Mouse (Mus musculus) spleen, adult 18-20 months (tissue): Measurements from ENCODE around the gene Tmem126a.

Source experiments
- DNase-seq, 2 experiments: peaks; one replicate each; pipeline ENCODE4 v3.0.0; 2022; ENCODE audit warnings: mixed read lengths in 2 of 2

Gene Tmem126a

GRCm38 (mm10) chr7:90456845-90457468 lies at the start of gene Tmem126a:
Gene Tmem126a (minus strand): TSS chr7:90457229.
- peak; percentile 66 to 71 for DNase-seq

- DNase-seq, result no peak
Measured at GRCm38 (mm10) chr7:90482607-90483006, 25.6 kb upstream of the Tmem126a start.

DNA sequence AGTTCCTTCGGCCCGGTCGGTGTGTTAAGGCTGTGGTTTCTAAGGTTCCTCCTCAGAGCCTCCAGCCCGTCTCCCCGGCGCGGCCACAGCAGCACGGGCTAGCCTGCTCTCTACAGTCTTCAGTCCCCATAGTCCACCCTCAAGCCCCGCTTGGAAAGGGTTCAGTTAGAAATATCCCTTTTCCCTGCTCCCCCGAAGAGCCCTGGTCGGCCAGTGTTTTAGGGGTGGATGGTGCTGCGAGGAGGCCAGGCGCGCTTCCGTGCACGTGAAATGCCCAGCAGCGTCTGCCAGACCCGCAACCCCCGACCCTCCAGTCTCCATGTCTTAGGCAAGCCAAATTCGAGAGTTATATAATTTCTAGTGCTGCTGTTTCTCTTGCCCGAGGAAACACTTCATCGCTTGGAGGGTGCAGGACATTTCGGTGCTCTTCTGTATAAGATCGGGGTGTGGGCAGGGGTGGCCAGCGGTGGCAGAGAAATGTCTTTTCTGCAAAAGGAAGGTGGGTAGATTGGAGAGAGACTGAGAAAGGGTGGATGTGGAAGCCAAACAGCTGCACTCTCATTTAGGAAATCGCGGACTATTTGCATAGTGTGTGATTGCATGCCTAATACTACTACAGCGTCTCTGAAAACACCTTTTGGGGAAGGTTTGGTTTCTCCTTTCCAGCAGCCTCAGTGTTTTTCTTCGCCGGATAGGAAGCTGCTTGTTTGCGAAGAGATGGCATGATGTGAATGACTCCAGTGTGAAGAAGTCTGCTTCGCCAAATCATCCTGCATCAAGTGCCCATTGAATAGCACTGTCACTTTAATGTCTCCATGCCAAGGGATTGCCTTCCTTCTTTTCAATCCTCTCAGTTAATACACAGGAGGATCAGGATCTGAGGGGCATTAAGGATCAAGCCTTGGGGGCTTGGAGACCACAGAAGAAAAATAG lies 19.6 kb upstream of the Tmem126a start, which contains the start of gene Dlg2:
Gene Dlg2 (plus strand): TSS at position 360 of the 933 bp plus-strand sequence.
- no peak for DNase-seq

GRCm38 (mm10) chr7:90475793-90476312 lies 18.8 kb upstream of the Tmem126a start, which contains the start of gene Tmem126b:
Gene Tmem126b (minus strand): TSS chr7:90476001.
- peak; percentile 99 for DNase-seq

GRCm38 (mm10) chr7:90473511-90473910 lies 16.5 kb upstream of the Tmem126a start:
- no peak for DNase-seq

- no peak for DNase-seq
Measured at GRCm38 (mm10) chr7:90461441-90461840, 4.4 kb upstream of the Tmem126a start.

- DNase-seq, result peak; percentile 47 to 59
Measured at GRCm38 (mm10) chr7:90460930-90461329, 3.9 kb upstream of the Tmem126a start.

DNA sequence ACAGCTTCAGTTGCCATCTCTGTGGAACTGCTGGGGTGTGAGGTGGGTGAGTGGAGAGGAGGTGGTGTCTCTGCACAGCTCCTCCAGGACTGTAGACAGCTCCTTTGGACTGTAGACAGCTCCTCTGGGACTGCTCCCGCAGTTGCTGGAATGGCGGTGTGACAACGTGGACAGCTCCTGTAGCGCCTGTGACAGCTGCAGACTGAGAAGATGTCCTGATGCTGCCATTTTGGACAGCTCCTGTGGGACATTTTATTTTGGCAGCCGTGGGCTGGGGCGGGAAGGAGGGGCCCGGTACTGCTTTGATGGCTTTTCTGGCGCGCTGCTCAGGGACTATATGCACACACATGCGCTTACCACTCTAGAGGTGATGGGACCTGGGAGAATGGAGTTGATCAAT lies 3.3 kb upstream of the Tmem126a start:
- DNase-seq, result no peak

- no peak for DNase-seq
Measured at GRCm38 (mm10) chr7:90457517-90457916, 488 bp upstream of the Tmem126a start.

DNA sequence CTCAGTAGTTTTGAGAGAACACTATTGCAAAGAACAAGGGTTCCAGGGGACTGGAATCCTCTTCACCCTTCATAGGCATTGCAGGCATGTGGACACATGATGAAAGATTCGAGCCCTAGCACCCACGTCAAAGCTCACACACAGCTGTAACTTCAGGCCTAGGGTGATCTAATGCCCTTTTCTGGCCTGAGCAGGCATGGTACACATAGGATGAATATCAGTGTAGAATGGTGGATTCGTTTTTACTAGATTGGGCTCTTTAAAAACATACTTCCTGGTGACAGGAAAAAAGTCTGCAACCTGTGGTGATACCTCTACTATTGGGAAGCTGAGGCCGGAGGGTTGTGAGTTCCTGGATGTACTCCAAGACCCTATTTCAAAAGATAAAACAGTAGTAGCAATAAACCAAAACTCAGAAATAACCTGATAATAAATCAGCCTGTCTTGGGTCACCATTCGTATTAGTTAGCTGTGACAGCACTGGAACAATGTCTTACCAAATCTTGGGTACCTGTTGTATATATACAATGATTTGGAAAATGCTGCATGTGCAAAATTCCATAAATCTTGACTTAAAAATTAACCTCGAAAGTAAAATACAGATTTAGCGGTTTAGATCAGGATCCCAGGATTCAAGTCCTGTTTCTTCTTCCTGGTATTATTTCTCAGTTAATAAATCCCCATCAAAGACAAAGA lies 732 bp downstream of the Tmem126a start:
- DNase-seq, result no peak

DNA sequence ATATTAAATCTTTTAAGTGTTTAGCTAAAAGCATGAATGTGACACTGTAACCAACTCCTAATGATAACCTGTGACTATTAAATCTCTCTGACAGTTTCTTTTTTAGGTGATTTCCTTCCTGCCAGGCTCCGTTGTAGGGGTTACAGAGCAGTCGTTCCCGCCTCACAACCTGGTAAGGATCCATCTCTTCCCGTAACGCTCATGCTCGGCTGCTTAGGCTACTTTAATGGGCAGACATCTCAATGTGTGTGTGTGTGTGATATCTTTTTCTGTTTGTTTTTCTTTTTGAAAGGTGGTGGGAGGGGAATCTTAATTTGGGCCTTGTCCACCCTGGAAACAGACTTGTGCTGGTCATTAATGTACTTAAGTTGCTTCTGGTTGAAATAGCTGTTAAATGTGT lies 12.8 kb downstream of the Tmem126a start:
- no peak for DNase-seq

DNA sequence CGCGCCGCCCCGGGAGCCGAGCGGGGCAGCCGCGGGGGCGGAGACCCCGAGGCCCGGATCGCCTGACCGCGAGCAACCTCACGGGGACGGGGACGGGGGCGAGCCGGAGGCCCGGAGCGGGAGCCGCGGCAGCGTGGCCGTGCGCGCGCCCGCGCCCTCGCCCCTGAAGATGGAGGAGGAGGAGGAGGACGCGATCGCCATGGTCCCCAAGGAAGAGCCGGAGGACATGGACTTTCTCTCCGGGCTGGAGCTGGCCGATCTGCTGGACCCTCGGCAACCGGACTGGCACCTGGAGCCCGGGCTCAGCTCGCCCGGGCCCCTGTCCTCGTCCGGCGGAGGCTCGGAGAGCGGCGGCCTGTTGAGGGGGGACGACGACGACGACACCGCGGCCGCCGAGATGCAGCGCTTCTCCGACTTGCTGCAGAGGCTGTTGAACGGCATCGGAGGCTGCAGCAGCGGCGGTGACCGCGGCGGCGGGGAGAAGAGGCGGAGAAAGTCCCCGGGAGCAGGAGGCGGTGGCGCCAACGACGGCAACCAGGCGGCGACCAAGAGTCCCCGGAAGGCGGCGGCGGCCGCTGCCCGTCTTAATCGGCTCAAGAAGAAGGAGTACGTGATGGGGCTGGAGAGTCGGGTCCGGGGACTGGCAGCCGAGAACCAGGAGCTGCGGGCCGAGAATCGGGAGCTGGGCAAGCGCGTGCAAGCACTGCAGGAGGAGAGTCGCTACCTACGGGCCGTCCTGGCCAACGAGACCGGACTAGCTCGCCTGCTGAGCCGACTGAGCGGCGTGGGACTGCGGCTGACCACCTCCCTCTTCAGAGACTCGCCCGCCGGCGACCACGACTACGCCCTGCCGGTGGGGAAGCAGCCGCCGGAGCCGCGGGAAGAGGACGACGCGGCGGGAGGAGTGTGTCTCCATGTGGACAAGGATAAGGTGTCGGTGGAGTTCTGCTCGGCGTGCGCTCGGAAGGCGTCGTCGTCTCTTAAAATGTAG lies 13.6 kb downstream of the Tmem126a start:
- DNase-seq, result peak; percentile 60 to 73

GRCm38 (mm10) chr7:90442518-90443080 lies 14.4 kb downstream of the Tmem126a start, which contains the start of gene Crebzf:
Gene Crebzf (plus strand): TSS chr7:90442729.
- peak; percentile 91 for DNase-seq

DNA sequence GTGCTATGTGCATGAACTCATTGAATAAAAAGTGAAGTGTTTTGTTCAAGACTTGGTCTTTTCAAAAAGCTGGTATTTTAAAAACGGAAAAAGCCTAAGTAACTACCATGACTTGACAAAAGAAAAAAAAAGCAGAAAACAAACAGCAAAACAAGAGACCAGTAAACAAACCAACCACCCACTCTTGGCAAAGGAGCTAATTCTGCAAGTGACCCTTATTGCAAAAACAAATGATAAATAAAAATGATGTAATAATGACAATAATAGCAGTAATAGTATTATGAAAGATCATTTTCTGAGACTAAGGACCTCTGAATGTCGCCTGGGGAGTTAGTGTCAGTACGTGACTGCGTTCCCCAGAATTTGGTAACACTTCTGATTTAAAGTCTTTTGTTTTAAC lies 15.0 kb downstream of the Tmem126a start:
- DNase-seq, result no peak

- DNase-seq, result no peak
Measured at GRCm38 (mm10) chr7:90440044-90440443, 17.0 kb downstream of the Tmem126a start.

- DNase-seq, result no peak
Measured at GRCm38 (mm10) chr7:90432221-90432620, 24.8 kb downstream of the Tmem126a start.

DNA sequence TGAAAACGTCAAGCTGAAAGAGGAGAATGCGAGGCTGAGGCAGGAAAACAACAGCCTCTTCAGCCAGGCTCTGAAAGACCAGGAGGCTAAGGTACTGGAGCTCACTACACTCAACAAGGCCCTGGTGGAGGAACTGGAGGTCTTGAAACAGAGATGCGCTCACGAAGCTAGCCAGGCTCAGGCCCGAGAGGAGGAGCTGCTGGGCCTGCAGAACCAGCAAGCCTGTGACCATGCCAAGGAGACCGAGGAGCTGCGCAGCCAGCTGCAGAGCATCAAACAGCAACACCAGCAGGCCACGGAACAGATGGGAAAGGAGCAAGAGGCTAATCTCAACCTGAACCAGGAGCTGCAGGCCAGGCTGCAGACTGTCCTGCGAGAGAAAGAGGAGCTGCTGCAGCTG lies 30.0 kb downstream of the Tmem126a start:
- no peak for DNase-seq

- peak; percentile 7 to 12 for DNase-seq
Measured at GRCm38 (mm10) chr7:90426020-90427001, 30.7 kb downstream of the Tmem126a start, which contains the start of gene Ccdc89. Gene Ccdc89 (plus strand): TSS chr7:90426577.

- DNase-seq, result peak in 1 of 2 experiments; percentile 61
Measured at GRCm38 (mm10) chr7:90409934-90410333, 47.1 kb downstream of the Tmem126a start.
